Mouse (Mus musculus): ENCODE results near the gene Oser1.

GRCm38 (mm10) chr2:163397071-163397470 lies 27.4 kb downstream of the Oser1 start:
- no peak for TF ChIP-seq GATA1 (IDR thresholded peaks at IDR 0.05; ENCODE audit: borderline replicate concordance, low read length)
- no peak for TF ChIP-seq FLI1 (IDR thresholded peaks at IDR 0.05; ENCODE audit: low read length)

All from megakaryocyte, embryonic 14.5 days (primary cell).